Mouse (Mus musculus): ENCODE measurements around the gene Sycp2. TPM values are rescaled to one million over a fixed set of nuclear protein-coding genes. Genes with fewer than 3 reads are reported as not detected.

The Sycp2 gene
- total and polyA plus RNA-seq, 2 experiments: not detected

DNA sequence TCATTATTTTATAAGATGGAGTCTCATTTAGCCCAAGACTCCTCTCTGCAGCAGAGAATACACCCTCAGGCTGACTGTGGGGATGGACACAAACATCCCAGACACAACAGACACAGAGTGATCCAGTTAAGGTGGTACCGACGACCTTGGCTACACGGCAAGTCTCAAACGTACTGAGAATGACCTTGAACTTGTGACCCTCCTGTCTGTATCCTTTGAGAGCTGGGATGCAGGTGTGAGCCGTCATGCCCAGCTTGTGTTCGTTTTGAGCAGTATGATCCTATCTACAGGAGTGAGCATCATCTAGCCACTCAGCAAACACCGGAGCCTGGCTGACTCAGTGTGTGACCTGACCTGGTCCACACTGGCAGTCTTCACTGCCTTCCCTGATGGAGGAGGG lies 93.9 kb downstream of the Sycp2 start:
- no peak overlapping the region for H3K9ac ChIP-seq (ENCODE audit: low read depth, low read length)
- H3K27ac ChIP-seq (replicated peaks; ENCODE audit: insufficient read depth, low read depth, low read length): no peak overlapping the region
- no peak for TF ChIP-seq POLR2A (IDR thresholded peaks at IDR 0.05; ENCODE audit: extremely low read depth, insufficient read depth, low read length)
- no peak for TF ChIP-seq CTCF (IDR thresholded peaks at IDR 0.05; ENCODE audit: low read depth, low read length)
- H3K79me2 ChIP-seq (ENCODE audit: control insufficient read depth, insufficient read depth, low read length): no peaks in the 10 kb centered on the region
- no peaks in the 10 kb centered on the region for H3K36me3 ChIP-seq (ENCODE audit: control insufficient read depth, insufficient read depth, low read length)
- no peaks in the 10 kb centered on the region for H3K4me1 ChIP-seq (ENCODE audit: control insufficient read depth, insufficient read depth, low read length)
- DNase-seq (ENCODE audit: extremely low read depth, low read depth, low spot score): no peak
- H3K27me3 ChIP-seq (ENCODE audit: control insufficient read depth, insufficient read depth, low read length): no peaks in the 10 kb centered on the region
- WGBS: 50% methylated on average over 7 of the region's 7 CpGs
- no peak overlapping the region for H3K4me3 ChIP-seq (ENCODE audit: insufficient read depth, low read depth, low read length)

DNA sequence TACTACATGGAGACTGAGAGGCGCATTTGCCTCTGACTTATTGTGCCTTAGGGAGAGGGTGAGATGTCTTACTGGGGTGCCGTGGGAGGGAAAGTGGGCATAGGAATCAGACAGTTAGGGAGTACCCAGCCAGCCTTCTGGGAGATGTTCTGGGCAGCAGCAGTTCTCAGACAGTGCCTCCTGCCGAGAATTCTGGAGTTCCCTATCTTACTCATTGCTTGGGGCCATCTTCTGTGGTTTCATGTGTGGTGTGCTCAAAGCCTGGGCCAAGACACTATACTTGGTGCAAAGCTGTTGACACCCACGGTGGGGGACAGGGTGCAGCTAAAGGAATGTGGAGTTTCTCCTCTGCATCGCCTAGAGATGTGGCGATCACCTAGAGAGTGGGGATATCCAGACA lies 102.8 kb downstream of the Sycp2 start:
- WGBS: 75% methylated on average over 6 of the region's 6 CpGs
- no peak overlapping the region for H3K9ac ChIP-seq (ENCODE audit: low read depth, low read length)
- no peaks in the 10 kb centered on the region for H3K36me3 ChIP-seq (ENCODE audit: control insufficient read depth, insufficient read depth, low read length)
- H3K79me2 ChIP-seq (ENCODE audit: control insufficient read depth, insufficient read depth, low read length): no peaks in the 10 kb centered on the region
- no peak for TF ChIP-seq POLR2A (IDR thresholded peaks at IDR 0.05; ENCODE audit: extremely low read depth, insufficient read depth, low read length)
- no peak for TF ChIP-seq CTCF (IDR thresholded peaks at IDR 0.05; ENCODE audit: low read depth, low read length)
- no peak for DNase-seq (ENCODE audit: extremely low read depth, low read depth, low spot score)
- no peak overlapping the region for H3K4me3 ChIP-seq (ENCODE audit: insufficient read depth, low read depth, low read length)
- no peaks in the 10 kb centered on the region for H3K4me1 ChIP-seq (ENCODE audit: control insufficient read depth, insufficient read depth, low read length)
- no peaks in the 10 kb centered on the region for H3K27me3 ChIP-seq (ENCODE audit: control insufficient read depth, insufficient read depth, low read length)
- no peak overlapping the region for H3K27ac ChIP-seq (replicated peaks; ENCODE audit: insufficient read depth, low read depth, low read length)

DNA sequence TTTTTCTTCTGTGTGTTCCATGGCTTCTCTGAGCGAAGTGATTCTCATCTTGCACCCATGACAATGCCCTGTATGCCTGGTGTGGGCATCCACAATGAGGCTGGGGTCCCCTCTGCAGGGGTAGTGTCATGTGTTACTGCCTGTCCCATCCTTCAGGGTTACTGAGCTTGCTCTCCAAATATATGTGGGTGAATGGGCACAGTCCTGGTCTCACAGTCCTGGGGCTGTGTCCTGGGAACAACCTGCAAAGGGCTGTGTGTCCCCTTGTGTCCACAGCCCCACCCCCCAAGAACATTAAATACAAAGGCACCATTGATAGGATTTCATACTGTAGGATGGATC lies 103.3 kb downstream of the Sycp2 start:
- Histone ChIP-seq H3K9ac (ENCODE audit: low read depth, low read length) (no peak overlapping the region), H3K4me3 (ENCODE audit: insufficient read depth, low read depth, low read length) (no peak overlapping the region), H3K79me2 (ENCODE audit: control insufficient read depth, insufficient read depth, low read length) (no peaks in the 10 kb centered on the region), H3K27ac (replicated peaks; ENCODE audit: insufficient read depth, low read depth, low read length) (no peak overlapping the region), H3K36me3 (ENCODE audit: control insufficient read depth, insufficient read depth, low read length) (no peaks in the 10 kb centered on the region), H3K27me3 (ENCODE audit: control insufficient read depth, insufficient read depth, low read length) (no peaks in the 10 kb centered on the region), H3K4me1 (ENCODE audit: control insufficient read depth, insufficient read depth, low read length) (no peaks in the 10 kb centered on the region)
- DNase-seq (ENCODE audit: extremely low read depth, low read depth, low spot score): no peak
- WGBS: 40% methylated on average over 1 of the region's 1 CpGs
- TF ChIP-seq POLR2A (IDR thresholded peaks at IDR 0.05; ENCODE audit: extremely low read depth, insufficient read depth, low read length) (no peak), CTCF (IDR thresholded peaks at IDR 0.05; ENCODE audit: low read depth, low read length) (no peak)

DNA sequence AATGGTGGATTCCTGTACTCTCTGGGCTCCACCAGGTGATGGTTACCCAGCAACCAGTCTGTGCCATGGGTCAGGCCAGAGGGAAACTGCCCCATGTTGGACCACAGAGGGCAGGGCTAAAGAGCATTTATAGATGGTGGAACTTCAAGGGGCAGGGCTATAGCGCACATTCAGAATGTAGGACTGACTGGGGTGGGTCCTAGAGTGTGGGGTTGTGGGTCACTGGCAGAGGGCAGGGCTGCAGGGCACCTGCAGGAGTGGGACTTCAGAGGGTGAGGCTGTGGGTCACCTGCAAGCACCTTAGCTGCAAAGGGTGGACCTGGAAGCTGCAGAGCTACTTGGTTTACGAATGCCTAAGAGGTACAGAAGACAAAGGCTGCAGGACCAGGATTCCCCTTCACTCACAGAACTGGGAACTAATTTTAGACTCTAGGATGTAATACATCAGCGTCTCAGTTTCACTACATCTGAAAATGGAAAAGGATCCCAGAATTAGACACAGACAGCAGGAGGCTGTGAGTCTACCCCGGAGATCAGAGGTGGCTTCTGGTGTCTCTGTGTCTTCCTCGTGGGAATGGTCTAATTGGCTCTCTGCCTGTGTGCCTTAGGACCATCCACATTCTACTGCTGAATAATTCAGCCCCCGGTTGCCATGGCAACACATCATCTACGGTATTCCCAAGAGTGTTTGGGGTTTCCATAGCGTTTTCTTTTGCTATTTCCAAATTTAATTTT lies 103.9 kb downstream of the Sycp2 start:
- H3K36me3 ChIP-seq (ENCODE audit: control insufficient read depth, insufficient read depth, low read length): no peaks in the 10 kb centered on the region
- H3K4me3 ChIP-seq (ENCODE audit: insufficient read depth, low read depth, low read length): no peak overlapping the region
- no peak for TF ChIP-seq CTCF (IDR thresholded peaks at IDR 0.05; ENCODE audit: low read depth, low read length)
- no peak for TF ChIP-seq POLR2A (IDR thresholded peaks at IDR 0.05; ENCODE audit: extremely low read depth, insufficient read depth, low read length)
- no peaks in the 10 kb centered on the region for H3K27me3 ChIP-seq (ENCODE audit: control insufficient read depth, insufficient read depth, low read length)
- no peak overlapping the region for H3K27ac ChIP-seq (replicated peaks; ENCODE audit: insufficient read depth, low read depth, low read length)
- 65% methylated on average over 8 of the region's 8 CpGs for WGBS
- no peak for DNase-seq (ENCODE audit: extremely low read depth, low read depth, low spot score)
- H3K9ac ChIP-seq (ENCODE audit: low read depth, low read length): no peak overlapping the region
- no peaks in the 10 kb centered on the region for H3K79me2 ChIP-seq (ENCODE audit: control insufficient read depth, insufficient read depth, low read length)
- no peaks in the 10 kb centered on the region for H3K4me1 ChIP-seq (ENCODE audit: control insufficient read depth, insufficient read depth, low read length)

Other genes with a start within 250 kb of the Sycp2 start
- 0.18 and 0.20 TPM in 2 replicates for gene Ppp1r3d, start 6.8 kb upstream of the Sycp2 start, total RNA-seq (2014; rRNA removed)
- gene Ppp1r3d, start 6.8 kb upstream of the Sycp2 start, polyA plus RNA-seq (2012; rRNA removed): 0.16 and 0.21 TPM in 2 replicates
- 0.18 and 0.47 TPM in 2 replicates for gene Fam217b, start 6.8 kb upstream of the Sycp2 start, total RNA-seq (2014; rRNA removed)
- 0.15 and 0.16 TPM in 2 replicates for gene Fam217b, start 6.8 kb upstream of the Sycp2 start, polyA plus RNA-seq (2012; rRNA removed)
- gene Cdh26, start 22.8 kb upstream of the Sycp2 start, total RNA-seq (2014; rRNA removed): not detected in 2 replicates
- 0.06 TPM in 1 of 2 replicates, not detected in the other for gene Cdh26, start 22.8 kb upstream of the Sycp2 start, polyA plus RNA-seq (2012; rRNA removed)

Data from liver, adult 2 months (tissue).